Mouse (Mus musculus): Measurements from ENCODE around the gene Kank2. TPM values are rescaled to one million over a fixed set of nuclear protein-coding genes. Genes with fewer than 3 reads are reported as not detected.
A peak's percentile ranks its signal among the peaks of the same experiment; 100 is the strongest.

The Kank2 gene
- total and polyA plus RNA-seq, 3 experiments = 7.6 to 16.3 TPM; not detected in 1

DNA sequence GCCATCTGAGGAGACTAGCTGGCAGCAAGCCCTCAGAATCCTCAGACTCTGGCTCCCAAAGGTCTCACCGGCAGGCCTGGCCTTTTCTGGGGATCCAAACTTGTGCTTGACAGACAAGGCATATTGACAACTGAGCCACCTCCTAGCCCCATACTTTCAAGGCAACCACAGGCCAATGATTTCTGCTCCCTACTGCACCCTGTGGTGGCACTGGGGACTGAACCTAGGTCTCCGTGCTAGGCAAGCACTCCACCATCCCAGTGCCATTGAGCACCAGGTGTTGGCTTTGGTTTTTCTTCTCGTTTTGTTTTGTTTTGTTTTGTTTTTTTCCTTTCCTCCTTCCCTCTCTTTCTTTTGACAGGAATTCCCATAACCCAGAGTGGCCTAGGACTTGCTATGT is 10.0 kb upstream of the Kank2 start:
- H3K4me3 ChIP-seq (ENCODE audit: control insufficient read depth in 1 of 2, insufficient read depth in 1 of 2, low read depth in 2 of 2, low read length in 2 of 2) = no peak overlapping the region
- H3K9ac ChIP-seq (ENCODE audit: control insufficient read depth, low read depth, low read length, poor library complexity, severe bottlenecking) = no peak overlapping the region
- TF ChIP-seq MAX (IDR thresholded peaks at IDR 0.05; ENCODE audit: low read length) = 0 out of 2 replicates have a peak, but pooled peaks have one; percentile 21
- peak; percentile 51 for TF ChIP-seq RAD21 (IDR thresholded peaks at IDR 0.05; ENCODE audit: low read depth, low read length)
- no peak for TF ChIP-seq TAL1 (IDR thresholded peaks at IDR 0.05; ENCODE audit: low read length)
- peak; percentile 12; the same call in 1 of the 2 replicates for TF ChIP-seq ZC3H11A (IDR thresholded peaks at IDR 0.05; ENCODE audit: low read depth, low read length)
- TF ChIP-seq SIN3A (IDR thresholded peaks at IDR 0.05; ENCODE audit: low read length) = 0 out of 2 replicates have a peak, but pooled peaks have one; percentile 29
- peak; percentile 65 for TF ChIP-seq SMC3 (IDR thresholded peaks at IDR 0.05; ENCODE audit: low read depth, low read length)
- 0 out of 2 replicates have a peak, but pooled peaks have one; percentile 5 for TF ChIP-seq RCOR1 (IDR thresholded peaks at IDR 0.05; ENCODE audit: low read depth, low read length)
- no peak for TF ChIP-seq MYB (IDR thresholded peaks at IDR 0.05; ENCODE audit: low read depth, low read length)
- TF ChIP-seq MYC (IDR thresholded peaks at IDR 0.05; ENCODE audit: low read depth, low read length) = 0 out of 2 replicates have a peak, but pooled peaks have one; percentile 23
- TF ChIP-seq CTCF (IDR thresholded peaks at IDR 0.05 in 2 of 3, conservative IDR thresholded peaks at IDR 0.05 in 1 of 3; ENCODE audit: control insufficient read depth in 1 of 3, insufficient read depth in 1 of 3, low read depth in 2 of 3, low read length in 3 of 3, poor library complexity in 1 of 3, severe bottlenecking in 1 of 3) = peak; percentile 59 to 82 (median 76)
- TF ChIP-seq MAFK (IDR thresholded peaks at IDR 0.05; ENCODE audit: borderline replicate concordance, low read depth, low read length) = no peak
- H3K27me3 ChIP-seq (ENCODE audit: control insufficient read depth in 1 of 2, insufficient read depth in 2 of 2, low read length in 2 of 2) = no peaks in the 10 kb centered on the region
- H3K27ac ChIP-seq (ENCODE audit: control insufficient read depth, low read depth, low read length) = no peak overlapping the region
- no peaks in the 10 kb centered on the region for H3K9me3 ChIP-seq (replicated peaks; ENCODE audit: insufficient read depth, low read length)
- DNase-seq (ENCODE audit: low read depth, low spot score) = peak; percentile 77
- H3K36me3 ChIP-seq (ENCODE audit: control insufficient read depth in 1 of 2, insufficient read depth in 2 of 2, low read length in 2 of 2) = no peaks in the 10 kb centered on the region
- peaks cover 0 to 3% of the 10 kb centered on the region in 2 experiments; a peak in 1 of 4 replicates for H3K4me1 ChIP-seq (ENCODE audit: control insufficient read depth in 1 of 2, insufficient read depth in 2 of 2, low read length in 2 of 2)
- no peaks in the 10 kb centered on the region for H3K79me2 ChIP-seq (ENCODE audit: control insufficient read depth, insufficient read depth, low read length, poor library complexity)

DNA sequence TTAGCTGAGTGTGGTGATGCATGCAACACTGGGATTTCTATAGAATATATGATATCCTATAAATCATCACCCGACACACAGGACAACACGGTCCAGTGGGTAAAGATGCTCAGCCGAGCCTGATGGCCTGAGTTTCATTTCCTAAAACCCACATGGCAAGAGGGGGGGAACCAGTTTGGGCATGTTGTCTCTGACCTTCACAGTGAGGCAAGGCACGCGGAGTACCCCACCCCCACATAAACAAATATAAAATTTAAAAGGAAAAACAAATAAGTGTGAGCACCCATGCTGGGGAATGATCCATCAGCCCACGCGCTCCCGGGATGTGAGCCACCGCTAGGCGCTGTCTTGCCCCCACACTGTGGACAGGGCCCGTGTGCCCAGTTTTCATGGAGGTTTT is 8.4 kb upstream of the Kank2 start:
- TF ChIP-seq TBP (IDR thresholded peaks at IDR 0.05; ENCODE audit: low read depth, low read length) (no peak), UBTF (IDR thresholded peaks at IDR 0.05; ENCODE audit: borderline replicate concordance, insufficient read depth, low read depth, low read length) (no peak), MXI1 (IDR thresholded peaks at IDR 0.05; ENCODE audit: low read depth, low read length) (no peak), RCOR1 (IDR thresholded peaks at IDR 0.05; ENCODE audit: low read depth, low read length) (no peak), SIN3A (IDR thresholded peaks at IDR 0.05; ENCODE audit: low read length) (no peak), CHD2 (IDR thresholded peaks at IDR 0.05; ENCODE audit: low read length) (no peak), GATA1 (IDR thresholded peaks at IDR 0.05; ENCODE audit: low read depth, low read length) (no peak), HCFC1 (IDR thresholded peaks at IDR 0.05; ENCODE audit: low read depth, low read length) (no peak), CTCF (IDR thresholded peaks at IDR 0.05 in 2 of 3, conservative IDR thresholded peaks at IDR 0.05 in 1 of 3; ENCODE audit: control insufficient read depth in 1 of 3, insufficient read depth in 1 of 3, low read depth in 2 of 3, low read length in 3 of 3, poor library complexity in 1 of 3, severe bottlenecking in 1 of 3) (no peak), POLR2A (IDR thresholded peaks at IDR 0.05; ENCODE audit: control insufficient read depth in 1 of 2, insufficient read depth in 1 of 2, low read depth in 1 of 2, low read length in 2 of 2, poor library complexity in 1 of 2) (no peak), MAFK (IDR thresholded peaks at IDR 0.05; ENCODE audit: borderline replicate concordance, low read depth, low read length) (no peak), NRF1 (IDR thresholded peaks at IDR 0.05; ENCODE audit: insufficient read depth, low read depth, low read length, poor library complexity, severe bottlenecking) (no peak), CHD1 (IDR thresholded peaks at IDR 0.05; ENCODE audit: low read depth, low read length) (no peak), RAD21 (IDR thresholded peaks at IDR 0.05; ENCODE audit: low read depth, low read length) (no peak), TCF12 (IDR thresholded peaks at IDR 0.05; ENCODE audit: low read depth, low read length) (no peak), KAT2A (conservative IDR thresholded peaks at IDR 0.05; ENCODE audit: low read depth, low read length) (no peak), ZNF384 (IDR thresholded peaks at IDR 0.05; ENCODE audit: low read depth, low read length) (no peak)

More for the DNA sequence above, 8.4 kb upstream of the Kank2 start:
- H3K4me3 ChIP-seq (ENCODE audit: control insufficient read depth in 1 of 2, insufficient read depth in 1 of 2, low read depth in 2 of 2, low read length in 2 of 2) = no peak overlapping the region
- no peaks in the 10 kb centered on the region for H3K27me3 ChIP-seq (ENCODE audit: control insufficient read depth in 1 of 2, insufficient read depth in 2 of 2, low read length in 2 of 2)
- H3K9me3 ChIP-seq (replicated peaks; ENCODE audit: insufficient read depth, low read length) = no peaks in the 10 kb centered on the region
- H3K36me3 ChIP-seq (ENCODE audit: control insufficient read depth in 1 of 2, insufficient read depth in 2 of 2, low read length in 2 of 2) = no peaks in the 10 kb centered on the region
- no peak overlapping the region for H3K9ac ChIP-seq (ENCODE audit: control insufficient read depth, low read depth, low read length, poor library complexity, severe bottlenecking)
- no peaks in the 10 kb centered on the region for H3K79me2 ChIP-seq (ENCODE audit: control insufficient read depth, insufficient read depth, low read length, poor library complexity)
- no peak for DNase-seq (ENCODE audit: low read depth, low spot score)
- peaks cover 0 to 3% of the 10 kb centered on the region in 2 experiments; a peak in 1 of 4 replicates for H3K4me1 ChIP-seq (ENCODE audit: control insufficient read depth in 1 of 2, insufficient read depth in 2 of 2, low read length in 2 of 2)
- no peak overlapping the region for H3K27ac ChIP-seq (ENCODE audit: control insufficient read depth, low read depth, low read length)

Data from MEL (cell line).